Mouse (Mus musculus): ENCODE measurements at regions not wholly inside any gene's neighbourhood (a gene's known extent, or its start where the extent isn't known, plus 50 kb on each side); places are given as distances from the start of the nearest gene placed in this dataset.
A peak's percentile ranks its signal among the peaks of the same experiment; 100 is the strongest.

GRCm38 (mm10) chr2:46365428-46366134, 1248.4 kb upstream of the Zeb2 start:
- DNase-seq (ENCODE audit: low read depth, low spot score): no peak

GRCm38 (mm10) chr2:46360049-46360712, 1243.0 kb upstream of the Zeb2 start:
- DNase-seq (ENCODE audit: low read depth, low spot score): no peak

GRCm38 (mm10) chr2:46358225-46358624, 1241.0 kb upstream of the Zeb2 start:
- DNase-seq (ENCODE audit: low read depth, low spot score): no peak

- DNase-seq (ENCODE audit: low read depth, low spot score): no peak
Observed at GRCm38 (mm10) chr2:46356651-46357050, 1239.5 kb upstream of the Zeb2 start.

- DNase-seq (ENCODE audit: low read depth, low spot score): no peak
Observed at GRCm38 (mm10) chr2:46340694-46341093, 1223.5 kb upstream of the Zeb2 start.

- no peak for DNase-seq (ENCODE audit: low read depth, low spot score)
Observed at GRCm38 (mm10) chr2:46316666-46317065, 1199.5 kb upstream of the Zeb2 start.

- no peak for DNase-seq (ENCODE audit: low read depth, low spot score)
Observed at GRCm38 (mm10) chr2:46315243-46315642, 1198.0 kb upstream of the Zeb2 start.

- no peak for DNase-seq (ENCODE audit: low read depth, low spot score)
Observed at GRCm38 (mm10) chr2:46307582-46308153, 1190.5 kb upstream of the Zeb2 start.

- no peak for DNase-seq (ENCODE audit: low read depth, low spot score)
Observed at GRCm38 (mm10) chr2:46302627-46303026, 1185.4 kb upstream of the Zeb2 start.

GRCm38 (mm10) chr2:46297274-46297843, 1180.2 kb upstream of the Zeb2 start:
- no peak for DNase-seq (ENCODE audit: low read depth, low spot score)

GRCm38 (mm10) chr2:46283929-46284598, 1166.9 kb upstream of the Zeb2 start:
- DNase-seq (ENCODE audit: low read depth, low spot score): no peak

GRCm38 (mm10) chr2:46280822-46281221, 1163.6 kb upstream of the Zeb2 start:
- no peak for DNase-seq (ENCODE audit: low read depth, low spot score)

- DNase-seq (ENCODE audit: low read depth, low spot score): no peak
Observed at GRCm38 (mm10) chr2:46261618-46262017, 1144.4 kb upstream of the Zeb2 start.

GRCm38 (mm10) chr2:46251562-46251961, 1134.4 kb upstream of the Zeb2 start:
- DNase-seq (ENCODE audit: low read depth, low spot score): no peak

GRCm38 (mm10) chr2:46245717-46246116, 1128.5 kb upstream of the Zeb2 start:
- no peak for DNase-seq (ENCODE audit: low read depth, low spot score)

- DNase-seq (ENCODE audit: low read depth, low spot score): no peak
Observed at GRCm38 (mm10) chr2:46244697-46245096, 1127.5 kb upstream of the Zeb2 start.

GRCm38 (mm10) chr2:46242806-46243205, 1125.6 kb upstream of the Zeb2 start:
- no peak for DNase-seq (ENCODE audit: low read depth, low spot score)

GRCm38 (mm10) chr2:46239874-46240273, 1122.7 kb upstream of the Zeb2 start:
- DNase-seq (ENCODE audit: low read depth, low spot score): no peak

GRCm38 (mm10) chr2:46230791-46231450, 1113.7 kb upstream of the Zeb2 start:
- DNase-seq (ENCODE audit: low read depth, low spot score): peak; percentile 5

- DNase-seq (ENCODE audit: low read depth, low spot score): peak; percentile 7
Observed at GRCm38 (mm10) chr2:46218336-46218957, 1101.3 kb upstream of the Zeb2 start.

GRCm38 (mm10) chr2:46199341-46199740, 1082.1 kb upstream of the Zeb2 start:
- DNase-seq (ENCODE audit: low read depth, low spot score): no peak

Measured in ES-CJ7 (cell line).